Mouse (Mus musculus): Measurements from ENCODE around the gene Gm49358. TPM values are rescaled to one million over a fixed set of nuclear protein-coding genes. Genes with fewer than 3 reads are reported as not detected.

Gene Gm49358
- polyA plus RNA-seq, 1 experiment from 2014 or later = not detected

- ATAC-seq (ENCODE audit: low FRiP score, low TSS enrichment) (no peak), DNase-seq (ENCODE audit: low spot score) (no peak)
- Histone ChIP-seq H3K27me3 (ENCODE audit: control insufficient read depth, insufficient read depth, low read length) (no peaks in the 10 kb centered on the region), H3K4me1 (replicated peaks; ENCODE audit: control insufficient read depth, insufficient read depth) (no peaks in the 10 kb centered on the region), H3K9ac (ENCODE audit: low read length) (no peak overlapping the region), H3K36me3 (ENCODE audit: control insufficient read depth, insufficient read depth, low read length) (no peaks in the 10 kb centered on the region), H3K4me2 (replicated peaks; ENCODE audit: low read depth) (no peak overlapping the region), H3K4me3 (ENCODE audit: low read depth, low read length) (no peak overlapping the region), H3K27ac (replicated peaks) (no peak overlapping the region), H3K9me3 (ENCODE audit: control insufficient read depth, low read length) (no peaks in the 10 kb centered on the region)
- peak; percentile 49 for TF ChIP-seq CTCF (IDR thresholded peaks at IDR 0.05; ENCODE audit: low read depth)
- no peak for TF ChIP-seq EP300 (optimal IDR thresholded peaks at IDR 0.05)
- WGBS = 92% methylated on average over 6 of the region's 6 CpGs
These were observed 99.7 kb downstream of the Gm49358 start for GRCm38 (mm10) chr10:86863429-86863828.

- Histone ChIP-seq H3K36me3 (ENCODE audit: control insufficient read depth, insufficient read depth, low read length) (no peaks in the 10 kb centered on the region), H3K4me3 (ENCODE audit: low read depth, low read length) (no peak overlapping the region), H3K9me3 (ENCODE audit: control insufficient read depth, low read length) (no peaks in the 10 kb centered on the region), H3K27me3 (ENCODE audit: control insufficient read depth, insufficient read depth, low read length) (no peaks in the 10 kb centered on the region), H3K27ac (replicated peaks) (no peak overlapping the region), H3K9ac (ENCODE audit: low read length) (no peak overlapping the region), H3K4me2 (replicated peaks; ENCODE audit: low read depth) (no peak overlapping the region), H3K4me1 (replicated peaks; ENCODE audit: control insufficient read depth, insufficient read depth) (no peaks in the 10 kb centered on the region)
- DNase-seq (ENCODE audit: low spot score) (no peak), ATAC-seq (ENCODE audit: low FRiP score, low TSS enrichment) (no peak)
- TF ChIP-seq CTCF (IDR thresholded peaks at IDR 0.05; ENCODE audit: low read depth) (no peak), EP300 (optimal IDR thresholded peaks at IDR 0.05) (no peak)
- 56% methylated on average over 7 of the region's 7 CpGs for WGBS
These were observed 108.3 kb downstream of the Gm49358 start for GRCm38 (mm10) chr10:86872121-86872520.

GRCm38 (mm10) chr10:86872591-86872990 lies 108.8 kb downstream of the Gm49358 start:
- no peak for DNase-seq (ENCODE audit: low spot score)
- TF ChIP-seq CTCF (IDR thresholded peaks at IDR 0.05; ENCODE audit: low read depth) (no peak), EP300 (optimal IDR thresholded peaks at IDR 0.05) (no peak)
- Histone ChIP-seq H3K9ac (ENCODE audit: low read length) (no peak overlapping the region), H3K4me3 (ENCODE audit: low read depth, low read length) (no peak overlapping the region), H3K4me1 (replicated peaks; ENCODE audit: control insufficient read depth, insufficient read depth) (no peaks in the 10 kb centered on the region), H3K9me3 (ENCODE audit: control insufficient read depth, low read length) (no peaks in the 10 kb centered on the region), H3K27me3 (ENCODE audit: control insufficient read depth, insufficient read depth, low read length) (no peaks in the 10 kb centered on the region), H3K27ac (replicated peaks) (no peak overlapping the region), H3K4me2 (replicated peaks; ENCODE audit: low read depth) (no peak overlapping the region), H3K36me3 (ENCODE audit: control insufficient read depth, insufficient read depth, low read length) (no peaks in the 10 kb centered on the region)
- WGBS = 59% methylated on average over 5 of the region's 5 CpGs
- no peak for ATAC-seq (ENCODE audit: low FRiP score, low TSS enrichment)

GRCm38 (mm10) chr10:86878721-86879120 lies 114.9 kb downstream of the Gm49358 start:
- Histone ChIP-seq H3K9ac (ENCODE audit: low read length) (no peak overlapping the region), H3K27me3 (ENCODE audit: control insufficient read depth, insufficient read depth, low read length) (no peaks in the 10 kb centered on the region)
- WGBS = 64% methylated on average over 7 of the region's 7 CpGs

GRCm38 (mm10) chr10:86880071-86880806 lies 116.5 kb downstream of the Gm49358 start:
- ATAC-seq (ENCODE audit: low FRiP score, low TSS enrichment) (no peak), DNase-seq (ENCODE audit: low spot score) (no peak)
- H3K27ac ChIP-seq (replicated peaks) = 0 out of 2 replicates have a peak overlapping the region, but pooled peaks have one; percentile 24
- TF ChIP-seq CTCF (IDR thresholded peaks at IDR 0.05; ENCODE audit: low read depth) = no peak
- TF ChIP-seq EP300 (optimal IDR thresholded peaks at IDR 0.05) = no peak
- no peaks in the 10 kb centered on the region for H3K27me3 ChIP-seq (ENCODE audit: control insufficient read depth, insufficient read depth, low read length)
- H3K4me1 ChIP-seq (replicated peaks; ENCODE audit: control insufficient read depth, insufficient read depth) = no peaks in the 10 kb centered on the region
- no peaks in the 10 kb centered on the region for H3K36me3 ChIP-seq (ENCODE audit: control insufficient read depth, insufficient read depth, low read length)
- H3K4me3 ChIP-seq (ENCODE audit: low read depth, low read length) = no peak overlapping the region
- H3K9ac ChIP-seq (ENCODE audit: low read length) = no peak overlapping the region
- no peak overlapping the region for H3K4me2 ChIP-seq (replicated peaks; ENCODE audit: low read depth)
- WGBS = 44% methylated on average over 5 of the region's 5 CpGs
- H3K9me3 ChIP-seq (ENCODE audit: control insufficient read depth, low read length) = no peaks in the 10 kb centered on the region

More at GRCm38 (mm10) chr10:86878721-86879120, 114.9 kb downstream of the Gm49358 start:
- H3K27ac ChIP-seq (replicated peaks) = no peak overlapping the region
- ATAC-seq (ENCODE audit: low FRiP score, low TSS enrichment) = no peak
- H3K4me1 ChIP-seq (replicated peaks; ENCODE audit: control insufficient read depth, insufficient read depth) = no peaks in the 10 kb centered on the region
- H3K4me2 ChIP-seq (replicated peaks; ENCODE audit: low read depth) = no peak overlapping the region
- no peaks in the 10 kb centered on the region for H3K9me3 ChIP-seq (ENCODE audit: control insufficient read depth, low read length)
- H3K4me3 ChIP-seq (ENCODE audit: low read depth, low read length) = no peak overlapping the region
- TF ChIP-seq EP300 (optimal IDR thresholded peaks at IDR 0.05) (no peak), CTCF (IDR thresholded peaks at IDR 0.05; ENCODE audit: low read depth) (no peak)
- no peaks in the 10 kb centered on the region for H3K36me3 ChIP-seq (ENCODE audit: control insufficient read depth, insufficient read depth, low read length)
- no peak for DNase-seq (ENCODE audit: low spot score)

GRCm38 (mm10) chr10:86881448-86881847 lies 117.7 kb downstream of the Gm49358 start:
- no peak for TF ChIP-seq CTCF (IDR thresholded peaks at IDR 0.05; ENCODE audit: low read depth)
- TF ChIP-seq EP300 (optimal IDR thresholded peaks at IDR 0.05) = no peak
- H3K9me3 ChIP-seq (ENCODE audit: control insufficient read depth, low read length) = no peaks in the 10 kb centered on the region
- H3K9ac ChIP-seq (ENCODE audit: low read length) = no peak overlapping the region
- H3K4me3 ChIP-seq (ENCODE audit: low read depth, low read length) = no peak overlapping the region
- no peaks in the 10 kb centered on the region for H3K4me1 ChIP-seq (replicated peaks; ENCODE audit: control insufficient read depth, insufficient read depth)
- H3K36me3 ChIP-seq (ENCODE audit: control insufficient read depth, insufficient read depth, low read length) = no peaks in the 10 kb centered on the region
- DNase-seq (ENCODE audit: low spot score) (no peak), ATAC-seq (ENCODE audit: low FRiP score, low TSS enrichment) (no peak)
- H3K4me2 ChIP-seq (replicated peaks; ENCODE audit: low read depth) = no peak overlapping the region
- H3K27me3 ChIP-seq (ENCODE audit: control insufficient read depth, insufficient read depth, low read length) = no peaks in the 10 kb centered on the region
- no peak overlapping the region for H3K27ac ChIP-seq (replicated peaks)

Other genes starting within 250 kb of the Gm49358 start
- 402 and 403 TPM in 2 replicates for gene Hsp90b1, start 58.5 kb upstream of the Gm49358 start, polyA plus RNA-seq (2015; fragmentation: Nextera tagmentation; extraction: Ambion mirVana)
- 0.38 and 0.47 TPM in 2 replicates for gene Ttc41, start 58.2 kb upstream of the Gm49358 start, polyA plus RNA-seq (2015; fragmentation: Nextera tagmentation; extraction: Ambion mirVana)
- gene Nt5dc3, start 15.0 kb downstream of the Gm49358 start, polyA plus RNA-seq (2015; fragmentation: Nextera tagmentation; extraction: Ambion mirVana) = 1.2 TPM in 2 replicates
- 0.17 and 0.31 TPM in 2 replicates for gene Stab2, start 244.1 kb downstream of the Gm49358 start, polyA plus RNA-seq (2015; fragmentation: Nextera tagmentation; extraction: Ambion mirVana)

Measured in stomach, postnatal 0 days (tissue).